Mouse (Mus musculus) erythroblast, embryonic 14.5 days (primary cell): ENCODE results near the gene Ost4.

Experiments
- GATA1 ChIP-seq: IDR thresholded peaks from 2 replicates; pipeline ENCODE4 v1.6.1; 2012; ENCODE audit warnings: low read length, inconsistent platforms, mixed read lengths
- TAL1 ChIP-seq: IDR thresholded peaks from 3 replicates; pipeline ENCODE4 v1.6.1; 2012; ENCODE audit warnings: low read length, inconsistent platforms, mixed read lengths

DNA sequence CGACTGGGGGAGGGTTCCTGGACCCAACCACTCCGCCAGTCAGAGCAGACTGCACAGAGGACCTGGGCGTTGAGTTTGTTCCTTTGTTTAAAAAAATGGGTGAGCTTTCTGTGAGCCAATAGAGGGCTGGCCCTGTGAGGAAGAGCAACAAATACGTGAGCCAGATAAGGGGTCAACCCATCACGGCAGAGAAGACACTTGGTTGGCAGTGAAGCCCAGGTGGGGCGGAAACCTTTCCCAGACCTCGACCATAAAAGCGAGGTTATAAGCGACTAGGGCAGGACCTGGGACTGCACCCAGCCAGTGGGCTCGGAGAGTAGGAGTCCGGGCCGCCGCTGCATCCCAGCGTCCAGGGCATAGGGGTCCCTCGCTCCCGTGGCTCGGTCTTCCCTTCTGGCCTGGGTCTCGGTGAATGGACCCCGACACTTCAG lies 20.2 kb downstream of the Ost4 start:
- TF ChIP-seq TAL1 = no peak
- TF ChIP-seq GATA1 = peak; percentile 55; the same call in 1 of the 2 replicates
